Mouse (Mus musculus): ENCODE measurements at regions not wholly inside any gene's neighbourhood (a gene's known extent, or its start where the extent isn't known, plus 50 kb on each side); places are given as distances from the start of the nearest gene placed in this dataset.

- intact Hi-C loops (cut with DNase I; ENCODE audit: low total_unique reads) = no loop called here
- no peak for DNase-seq
These were observed 321.5 kb upstream of the Pik3r1 start for GRCm38 (mm10) chr13:102089551-102089950.

GRCm38 (mm10) chr13:102094193-102094592, 326.2 kb upstream of the Pik3r1 start:
- DNase-seq = no peak

GRCm38 (mm10) chr13:102103161-102103560, 335.1 kb upstream of the Pik3r1 start:
- intact Hi-C loops (cut with DNase I; ENCODE audit: low total_unique reads) = no loop called here
- DNase-seq = no peak

More at GRCm38 (mm10) chr13:102094193-102094592, 326.2 kb upstream of the Pik3r1 start:
- intact Hi-C loops (cut with DNase I; ENCODE audit: low total_unique reads) = no loop called here

- intact Hi-C loops (cut with DNase I; ENCODE audit: low total_unique reads) = no loop called here
- DNase-seq = no peak
These were observed 338.2 kb upstream of the Pik3r1 start for GRCm38 (mm10) chr13:102106188-102106587.

- DNase-seq = no peak
- intact Hi-C loops (cut with DNase I; ENCODE audit: low total_unique reads) = no loop called here
These were observed 340.2 kb upstream of the Pik3r1 start for GRCm38 (mm10) chr13:102108204-102108603.

- no peak for DNase-seq
- intact Hi-C loops (cut with DNase I; ENCODE audit: low total_unique reads) = no loop called here
These were observed 340.9 kb upstream of the Pik3r1 start for GRCm38 (mm10) chr13:102108916-102109315.

- intact Hi-C loops (cut with DNase I; ENCODE audit: low total_unique reads) = no loop called here
- no peak for DNase-seq
These were observed 345.9 kb upstream of the Pik3r1 start for GRCm38 (mm10) chr13:102113941-102114340.

GRCm38 (mm10) chr13:102122341-102122740, 354.3 kb upstream of the Pik3r1 start:
- intact Hi-C loops (cut with DNase I; ENCODE audit: low total_unique reads) = no loop called here
- DNase-seq = no peak

- intact Hi-C loops (cut with DNase I; ENCODE audit: low total_unique reads) = no loop called here
- DNase-seq = no peak
These were observed 360.0 kb upstream of the Pik3r1 start for GRCm38 (mm10) chr13:102127933-102128430.

- no peak for DNase-seq
- intact Hi-C loops (cut with DNase I; ENCODE audit: low total_unique reads) = no loop called here
These were observed 363.4 kb upstream of the Pik3r1 start for GRCm38 (mm10) chr13:102131459-102131858.

- DNase-seq = no peak
- intact Hi-C loops (cut with DNase I; ENCODE audit: low total_unique reads) = no loop called here
These were observed 364.1 kb upstream of the Pik3r1 start for GRCm38 (mm10) chr13:102132154-102132553.

GRCm38 (mm10) chr13:102132696-102133095, 364.7 kb upstream of the Pik3r1 start:
- DNase-seq = no peak
- intact Hi-C loops (cut with DNase I; ENCODE audit: low total_unique reads) = no loop called here

- intact Hi-C loops (cut with DNase I; ENCODE audit: low total_unique reads) = no loop called here
- no peak for DNase-seq
These were observed 367.2 kb upstream of the Pik3r1 start for GRCm38 (mm10) chr13:102135210-102135609.

GRCm38 (mm10) chr13:102142986-102143385, 375.0 kb upstream of the Pik3r1 start:
- no peak for DNase-seq
- intact Hi-C loops (cut with DNase I; ENCODE audit: low total_unique reads) = no loop called here

- intact Hi-C loops (cut with DNase I; ENCODE audit: low total_unique reads) = no loop called here
- DNase-seq = no peak
These were observed 375.8 kb upstream of the Pik3r1 start for GRCm38 (mm10) chr13:102143848-102144247.

- intact Hi-C loops (cut with DNase I; ENCODE audit: low total_unique reads) = no loop called here
- DNase-seq = no peak
These were observed 380.0 kb upstream of the Pik3r1 start for GRCm38 (mm10) chr13:102148039-102148438.

- no peak for DNase-seq
- intact Hi-C loops (cut with DNase I; ENCODE audit: low total_unique reads) = no loop called here
These were observed 386.0 kb upstream of the Pik3r1 start for GRCm38 (mm10) chr13:102153785-102154608.

GRCm38 (mm10) chr13:102154609-102154899, 386.5 kb upstream of the Pik3r1 start:
- intact Hi-C loops (cut with DNase I; ENCODE audit: low total_unique reads) = no loop called here
- no peak for DNase-seq

GRCm38 (mm10) chr13:102157369-102158130, 389.5 kb upstream of the Pik3r1 start:
- intact Hi-C loops (cut with DNase I; ENCODE audit: low total_unique reads) = no loop called here
- DNase-seq = no peak

GRCm38 (mm10) chr13:102173382-102174234, 405.6 kb upstream of the Pik3r1 start:
- no peak for DNase-seq
- intact Hi-C loops (cut with DNase I; ENCODE audit: low total_unique reads) = no loop called here

All from gastrocnemius, postnatal 14 days (tissue).